Mouse (Mus musculus): Measurements from ENCODE around the gene Olfr1315-ps1.

The Olfr1315-ps1 gene

GRCm38 (mm10) chr2:112115340-112115739 is at the start of gene Olfr1315-ps1:
Gene Olfr1315-ps1, minus strand, starts transcription at chr2:112115440.
- no peak for DNase-seq

GRCm38 (mm10) chr2:112153898-112154297 is 38.7 kb upstream of the Olfr1315-ps1 start, which contains the start of gene Olfr1318:
Gene Olfr1318, plus strand, starts transcription at chr2:112154198.
- DNase-seq = no peak

DNA sequence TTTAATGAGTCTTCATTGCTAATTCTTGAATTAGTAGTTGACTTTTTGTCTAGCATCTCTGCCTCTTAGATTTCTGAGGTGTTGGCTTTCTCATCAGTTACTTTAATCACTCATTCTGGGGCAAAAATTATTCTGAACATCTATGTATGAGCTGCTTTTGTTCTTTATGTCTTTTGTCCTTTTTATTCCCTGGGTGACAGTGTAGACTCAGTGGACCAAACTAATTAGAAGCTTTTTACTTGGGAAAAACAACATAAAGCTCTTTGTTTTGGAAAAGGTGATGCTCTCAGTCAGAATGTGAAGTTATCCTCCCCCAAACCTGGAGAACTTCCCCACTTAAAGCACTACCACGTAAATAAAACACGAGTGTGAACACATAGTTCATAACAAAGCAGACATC is 24.8 kb upstream of the Olfr1315-ps1 start, which contains the start of gene Olfr1317:
Olfr1317 (plus strand) TSS at position 301 of the 400 bp plus-strand sequence.
- DNase-seq = no peak

- DNase-seq = no peak
These were observed 19.6 kb upstream of the Olfr1315-ps1 start, which contains the start of gene Olfr1316 for GRCm38 (mm10) chr2:112134877-112135276. Gene Olfr1316, minus strand, starts transcription at chr2:112134977.

GRCm38 (mm10) chr2:112096681-112097080 is 18.6 kb downstream of the Olfr1315-ps1 start, which contains the start of gene Olfr1314:
Gene Olfr1314, minus strand, starts transcription at chr2:112096781.
- no peak for DNase-seq

- DNase-seq = no peak
These were observed 37.5 kb downstream of the Olfr1315-ps1 start, which contains the start of gene Olfr1313 for GRCm38 (mm10) chr2:112077743-112078142. Gene Olfr1313, minus strand, starts transcription at chr2:112077843.
